Mouse (Mus musculus): ENCODE results near the gene Pex19.

The Pex19 gene

GRCm38 (mm10) chr1:172133535-172133934, 7.0 kb downstream of the Pex19 start:
- in situ Hi-C loops (cut with MboI, MseI): no loop called here

GRCm38 (mm10) chr1:172134072-172134471, 7.5 kb downstream of the Pex19 start:
- in situ Hi-C loops (cut with MboI, MseI): no loop called here

- in situ Hi-C loops (cut with MboI, MseI): loop anchor here in 1 of 2 experiments (10.0 kb wide), 1 partner anchor 175 kb away; no protein-coding TSS in a partner anchor
Observed at GRCm38 (mm10) chr1:172140160-172140559, 13.6 kb downstream of the Pex19 start.

GRCm38 (mm10) chr1:172140825-172141224, 14.3 kb downstream of the Pex19 start:
- in situ Hi-C loops (cut with MboI, MseI): loop anchor here in 1 of 2 experiments (10.0 kb wide), 1 partner anchor 174 kb away; no protein-coding TSS in a partner anchor

- in situ Hi-C loops (cut with MboI, MseI): loop anchor here in 1 of 2 experiments (10.0 kb wide), 1 partner anchor 173 kb away; no protein-coding TSS in a partner anchor
Observed at GRCm38 (mm10) chr1:172141529-172141928, 15.0 kb downstream of the Pex19 start.

- in situ Hi-C loops (cut with MboI, MseI): loop anchor here in 1 of 2 experiments (10.0 kb wide), 1 partner anchor 171 kb away; no protein-coding TSS in a partner anchor
Observed at GRCm38 (mm10) chr1:172143570-172143969, 17.0 kb downstream of the Pex19 start.

GRCm38 (mm10) chr1:172147835-172148278, 21.3 kb downstream of the Pex19 start, which contains the start of gene Dcaf8:
Gene Dcaf8, plus strand, starts transcription at chr1:172148084.
- in situ Hi-C loops (cut with MboI, MseI): loop anchor here (5.0 to 10.0 kb wide), 2 partner anchors 164 to 167 kb away; no protein-coding TSS in a partner anchor

- in situ Hi-C loops (cut with MboI, MseI): loop anchor here (5.0 to 10.0 kb wide), 2 partner anchors 164 to 166 kb away; no protein-coding TSS in a partner anchor
Observed at GRCm38 (mm10) chr1:172148279-172148954, 21.9 kb downstream of the Pex19 start.

GRCm38 (mm10) chr1:172148955-172149815, 22.6 kb downstream of the Pex19 start:
- in situ Hi-C loops (cut with MboI, MseI): loop anchor here (5.0 to 10.0 kb wide), 2 partner anchors 163 to 166 kb away; no protein-coding TSS in a partner anchor

GRCm38 (mm10) chr1:172154536-172154935, 28.0 kb downstream of the Pex19 start:
- in situ Hi-C loops (cut with MboI, MseI): no loop called here

- in situ Hi-C loops (cut with MboI, MseI): no loop called here
Observed at GRCm38 (mm10) chr1:172155518-172155917, 29.0 kb downstream of the Pex19 start.

- in situ Hi-C loops (cut with MboI, MseI): no loop called here
Observed at GRCm38 (mm10) chr1:172159970-172160369, 33.4 kb downstream of the Pex19 start.

- in situ Hi-C loops (cut with MboI, MseI): no loop called here
Observed at GRCm38 (mm10) chr1:172160508-172160907, 34.0 kb downstream of the Pex19 start.

GRCm38 (mm10) chr1:172162009-172162408, 35.5 kb downstream of the Pex19 start:
- in situ Hi-C loops (cut with MboI, MseI): no loop called here

- in situ Hi-C loops (cut with MboI, MseI): no loop called here
Observed at GRCm38 (mm10) chr1:172162959-172163358, 36.4 kb downstream of the Pex19 start.

- in situ Hi-C loops (cut with MboI, MseI): no loop called here
Observed at GRCm38 (mm10) chr1:172167911-172168310, 41.4 kb downstream of the Pex19 start.

- in situ Hi-C loops (cut with MboI, MseI): no loop called here
Observed at GRCm38 (mm10) chr1:172169809-172170208, 43.3 kb downstream of the Pex19 start.

- in situ Hi-C loops (cut with MboI, MseI): no loop called here
Observed at GRCm38 (mm10) chr1:172172381-172172780, 45.8 kb downstream of the Pex19 start.

- in situ Hi-C loops (cut with MboI, MseI): no loop called here
Observed at GRCm38 (mm10) chr1:172173181-172173580, 46.6 kb downstream of the Pex19 start.

GRCm38 (mm10) chr1:172177791-172178190, 51.2 kb downstream of the Pex19 start:
- in situ Hi-C loops (cut with MboI, MseI): no loop called here

- in situ Hi-C loops (cut with MboI, MseI): no loop called here
Observed at GRCm38 (mm10) chr1:172179102-172179501, 52.5 kb downstream of the Pex19 start.

GRCm38 (mm10) chr1:172180881-172181280, 54.3 kb downstream of the Pex19 start:
- in situ Hi-C loops (cut with MboI, MseI): no loop called here
